Mouse (Mus musculus) small intestine, adult 2 months (tissue): ENCODE data around the gene Polr2l. TPM values are rescaled to one million over a fixed set of nuclear protein-coding genes. Genes with fewer than 3 reads are reported as not detected.

Experiments
- H3K27ac ChIP-seq: fragments of 200-500 bp; 2 replicates; pipeline ENCODE4 v1.5.1; 2012; ENCODE audit warnings: low read depth, low read length, control low read depth, inconsistent platforms; ENCODE audit not compliant: insufficient read depth
- H3K27me3 ChIP-seq: fragments of 200-500 bp; 2 replicates; pipeline ENCODE4 v1.6.1; 2012; ENCODE audit warnings: mild to moderate bottlenecking, moderate library complexity, low read length, inconsistent platforms; ENCODE audit not compliant: control insufficient read depth, insufficient read depth
- H3K36me3 ChIP-seq: fragments of 200-500 bp; 2 replicates; pipeline ENCODE4 v1.6.1; 2012; ENCODE audit warnings: mild to moderate bottlenecking, low read length, control low read depth, inconsistent platforms; ENCODE audit not compliant: control insufficient read depth, insufficient read depth
- H3K4me1 ChIP-seq: fragments of 200-500 bp; 2 replicates; pipeline ENCODE4 v1.6.1; 2012; ENCODE audit warnings: low read length, inconsistent platforms, mixed read lengths; ENCODE audit not compliant: control insufficient read depth, insufficient read depth, insufficient read length
- H3K4me3 ChIP-seq: fragments of 200-500 bp; 2 replicates; pipeline ENCODE4 v1.5.1; 2012; ENCODE audit warnings: low read depth, mild to moderate bottlenecking, control low read depth, inconsistent platforms, low read length, moderate library complexity
- CTCF ChIP-seq: fragments of 200-500 bp; IDR thresholded peaks from 2 replicates; pipeline ENCODE4 v1.5.1; 2012; ENCODE audit warnings: low read depth, mild to moderate bottlenecking, control low read depth, inconsistent platforms, low read length, moderate library complexity, mixed read lengths; ENCODE audit not compliant: insufficient replicate concordance, insufficient read length; ENCODE audit errors: extremely low read depth
- POLR2A ChIP-seq: fragments of 200-500 bp; IDR thresholded peaks from 2 replicates; pipeline ENCODE4 v1.6.1; 2012; ENCODE audit warnings: low read depth, mild to moderate bottlenecking, control low read depth, inconsistent platforms, low read length, moderate library complexity
- WGBS: fragments of 180-500 bp; shearing (Covaris S2); methylation state at CpG from one replicate; pipeline ENCODE4 v1.1.7; 2018; 5-methylcytosine and 5-hydroxymethylcytosine counted together
- polyA plus RNA-seq: library from polyadenylated mRNA; depleted of rRNA; stranded (reverse); fragments of >200 nt; gene quantifications from 2 replicates; pipeline ENCODE4 v1.2.3, GENCODE M21; 2012

Gene Polr2l
- polyA plus RNA-seq, 1 experiment = 30.2 TPM

DNA sequence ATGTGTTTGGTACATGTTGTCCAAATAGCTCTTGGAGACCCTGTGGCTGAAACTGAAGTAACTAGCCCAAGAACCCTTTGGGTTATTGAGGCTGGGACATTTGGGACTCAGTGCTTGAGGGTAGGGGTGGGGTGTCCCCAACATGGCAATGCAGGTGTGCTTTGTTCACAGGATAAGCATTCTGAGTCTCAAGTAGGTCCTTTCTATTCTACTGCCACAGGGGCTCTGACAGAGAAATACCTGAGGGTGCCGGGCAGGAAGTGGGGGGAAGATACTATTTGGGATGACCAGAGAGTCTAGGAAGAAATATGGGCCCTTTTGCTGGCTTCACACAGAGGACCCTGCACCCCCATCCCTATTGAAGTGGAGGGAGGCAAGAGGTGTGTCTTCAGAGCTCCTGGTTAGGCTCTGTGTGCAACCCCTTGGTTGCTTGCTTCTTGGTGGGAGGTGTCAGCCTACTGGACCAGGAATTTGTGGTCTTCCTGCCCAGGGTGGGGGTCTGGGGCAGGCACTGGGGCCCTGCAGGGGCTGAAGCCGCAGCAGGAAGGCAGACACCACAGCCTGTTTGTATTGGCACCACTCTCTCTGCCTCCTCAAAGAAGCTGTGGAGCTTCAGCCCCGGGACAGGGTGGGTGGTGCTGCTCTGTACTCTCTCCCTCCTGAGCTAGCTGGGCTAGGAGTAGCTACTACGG lies 2.8 kb upstream of the Polr2l start:
- peaks cover 2% of the 10 kb centered on the region; the same call in 1 of the 2 replicates for H3K36me3 ChIP-seq
- WGBS = 45% methylated on average over 4 of the region's 4 CpGs
- H3K27me3 ChIP-seq = peaks cover 14% of the 10 kb centered on the region
- H3K27ac ChIP-seq = peak overlapping the region; percentile 72; the same call in 1 of the 2 replicates
- H3K4me3 ChIP-seq = no peak overlapping the region
- H3K4me1 ChIP-seq = peaks cover 35% of the 10 kb centered on the region
- TF ChIP-seq CTCF (no peak), POLR2A (no peak)

GRCm38 (mm10) chr7:141476981-141477370 lies 2.0 kb upstream of the Polr2l start:
- WGBS = 11% methylated on average over 7 of the region's 7 CpGs
- H3K27me3 ChIP-seq = peaks cover 8% of the 10 kb centered on the region
- peaks cover 5% of the 10 kb centered on the region; the same call in 1 of the 2 replicates for H3K36me3 ChIP-seq
- H3K4me3 ChIP-seq = peak overlapping the region; percentile 89
- H3K27ac ChIP-seq = peak overlapping the region; percentile 72
- H3K4me1 ChIP-seq = peaks cover 28% of the 10 kb centered on the region
- TF ChIP-seq POLR2A (no peak), CTCF (no peak)

DNA sequence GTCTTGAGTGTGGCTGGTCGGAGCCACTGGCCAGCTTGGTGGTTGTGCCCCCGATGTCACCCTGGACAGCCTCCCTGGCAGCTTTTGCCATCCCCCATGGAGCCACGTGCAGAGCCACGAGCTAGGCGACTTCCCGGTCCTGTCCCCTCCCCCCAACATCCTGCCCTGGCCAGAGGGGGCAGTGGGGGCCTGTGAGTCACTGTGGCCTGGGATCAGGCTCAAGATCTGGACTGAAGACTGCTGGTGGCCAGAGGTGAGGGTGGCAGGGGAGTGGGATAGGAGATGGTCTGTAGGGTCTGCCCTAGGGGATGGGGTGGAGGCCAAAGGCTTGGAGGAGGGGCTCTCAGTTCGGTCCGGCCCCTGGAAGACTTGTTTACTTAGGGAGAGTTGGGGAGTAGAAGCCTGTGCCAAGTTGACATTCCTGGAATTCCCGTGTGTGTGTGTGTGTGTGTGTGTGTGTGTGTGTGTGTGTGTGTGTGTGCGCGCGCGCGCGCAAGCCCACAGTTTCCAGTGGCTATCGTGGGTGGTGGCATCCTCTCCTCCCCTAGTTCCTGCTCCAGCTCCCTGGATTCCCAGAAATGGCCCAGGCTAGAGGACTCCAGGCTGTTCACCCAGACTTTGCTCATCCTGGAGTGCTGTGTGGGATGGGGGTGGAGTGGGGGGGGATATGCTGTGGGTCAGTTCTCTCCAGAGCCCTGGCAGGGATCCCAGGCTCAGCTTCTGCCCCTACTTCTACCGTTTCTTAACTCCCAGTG lies 1.5 kb upstream of the Polr2l start:
- WGBS = 1% methylated on average over 17 of the region's 17 CpGs
- peaks cover 2% of the 10 kb centered on the region for H3K27me3 ChIP-seq
- H3K27ac ChIP-seq = peak overlapping the region; percentile 72
- no peak; the same call in none of the 2 replicates for TF ChIP-seq POLR2A
- TF ChIP-seq CTCF = no peak
- peaks cover 26% of the 10 kb centered on the region for H3K4me1 ChIP-seq
- H3K4me3 ChIP-seq = peak overlapping the region; percentile 89
- H3K36me3 ChIP-seq = peaks cover 9% of the 10 kb centered on the region

DNA sequence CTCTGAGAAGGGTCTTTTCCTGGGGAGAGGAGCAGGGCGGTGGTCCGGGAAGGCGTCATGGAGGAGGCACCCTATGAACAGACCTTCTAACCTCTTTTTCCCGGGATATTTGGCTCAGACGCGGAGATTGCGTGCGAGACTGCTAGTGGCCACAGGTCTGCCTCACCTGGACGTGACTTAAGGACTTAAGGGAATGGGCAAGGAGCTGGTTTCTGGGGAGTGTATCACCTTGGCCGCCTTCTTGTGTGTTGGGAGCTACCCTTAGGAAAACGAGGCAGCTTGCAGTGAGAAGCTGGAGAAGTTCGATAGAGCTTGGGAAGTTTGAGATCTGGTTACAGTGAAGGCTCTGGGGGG lies 850 bp upstream of the Polr2l start:
- peaks cover 15% of the 10 kb centered on the region for H3K36me3 ChIP-seq
- H3K4me3 ChIP-seq = peak overlapping the region; percentile 89
- H3K27ac ChIP-seq = peak overlapping the region; percentile 72
- WGBS = 1% methylated on average over 12 of the region's 12 CpGs
- TF ChIP-seq POLR2A (no peak), CTCF (no peak)
- H3K27me3 ChIP-seq = no peaks in the 10 kb centered on the region
- H3K4me1 ChIP-seq = peaks cover 23% of the 10 kb centered on the region

DNA sequence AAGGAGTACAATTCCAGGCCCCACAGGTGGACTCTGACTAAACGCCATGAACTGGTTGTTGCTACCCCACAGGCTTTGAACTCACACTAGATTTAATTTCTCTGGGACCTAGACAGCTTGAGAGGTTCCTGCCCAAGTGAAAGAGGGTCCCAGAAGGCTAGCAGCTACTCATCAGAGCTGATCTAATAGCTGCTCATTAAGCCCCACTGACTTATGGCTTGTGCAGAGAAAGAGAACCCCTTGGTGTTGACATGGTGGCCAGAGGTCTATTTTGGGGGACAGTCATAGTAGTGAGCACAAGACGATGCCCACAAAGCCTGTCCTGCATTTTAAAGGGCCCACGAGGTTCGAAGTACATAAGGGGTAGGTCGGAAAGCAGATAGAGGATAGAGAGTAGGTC lies 772 bp downstream of the Polr2l start:
- TF ChIP-seq POLR2A = no peak
- TF ChIP-seq CTCF = no peak
- Histone ChIP-seq H3K27ac (no peak overlapping the region), H3K4me3 (peak overlapping the region; percentile 89), H3K36me3 (peaks cover 27% of the 10 kb centered on the region), H3K4me1 (peaks cover 26% of the 10 kb centered on the region), H3K27me3 (no peaks in the 10 kb centered on the region)
- under 1% methylated on average over 5 of the region's 5 CpGs for WGBS

DNA sequence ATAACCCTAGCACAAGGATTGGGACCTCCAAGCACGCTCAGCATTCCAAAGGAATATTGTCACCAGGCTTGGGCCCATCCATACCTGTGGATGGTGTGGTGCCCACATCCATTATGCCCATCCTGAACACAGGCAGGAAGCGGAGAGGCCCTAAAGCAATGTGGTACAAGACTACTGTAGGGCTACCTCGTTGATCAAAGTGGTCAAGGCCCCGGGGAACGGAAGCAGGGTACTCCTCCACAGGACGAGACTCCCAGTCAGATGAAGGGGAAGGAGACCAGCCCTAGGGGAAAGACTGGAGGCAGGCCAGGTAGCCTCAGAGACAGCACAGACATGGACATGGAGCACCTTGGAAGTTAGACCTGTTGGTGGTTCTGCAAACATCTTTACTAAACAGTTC lies 2.2 kb downstream of the Polr2l start:
- TF ChIP-seq CTCF = no peak
- TF ChIP-seq POLR2A = no peak
- 91% methylated on average over 6 of the region's 6 CpGs for WGBS
- no peak overlapping the region for H3K4me3 ChIP-seq
- peaks cover 27% of the 10 kb centered on the region for H3K36me3 ChIP-seq
- no peaks in the 10 kb centered on the region for H3K27me3 ChIP-seq
- peaks cover 37% of the 10 kb centered on the region for H3K4me1 ChIP-seq
- H3K27ac ChIP-seq = no peak overlapping the region

- Histone ChIP-seq H3K36me3 (peaks cover 27% of the 10 kb centered on the region), H3K4me3 (no peak overlapping the region), H3K27ac (no peak overlapping the region), H3K27me3 (no peaks in the 10 kb centered on the region), H3K4me1 (peaks cover 36% of the 10 kb centered on the region)
- 73% methylated on average over 6 of the region's 6 CpGs for WGBS
- TF ChIP-seq POLR2A (no peak), CTCF (no peak)
Observed at GRCm38 (mm10) chr7:141472226-141472625, 2.7 kb downstream of the Polr2l start.
